Mouse (Mus musculus) layer of hippocampus, adult 9-11 months (tissue): ENCODE results near the gene Hspa12a.

ENCODE experiments used
- DNase-seq: peaks from one replicate; pipeline ENCODE4 v3.0.0; 2022

Gene Hspa12a

DNA sequence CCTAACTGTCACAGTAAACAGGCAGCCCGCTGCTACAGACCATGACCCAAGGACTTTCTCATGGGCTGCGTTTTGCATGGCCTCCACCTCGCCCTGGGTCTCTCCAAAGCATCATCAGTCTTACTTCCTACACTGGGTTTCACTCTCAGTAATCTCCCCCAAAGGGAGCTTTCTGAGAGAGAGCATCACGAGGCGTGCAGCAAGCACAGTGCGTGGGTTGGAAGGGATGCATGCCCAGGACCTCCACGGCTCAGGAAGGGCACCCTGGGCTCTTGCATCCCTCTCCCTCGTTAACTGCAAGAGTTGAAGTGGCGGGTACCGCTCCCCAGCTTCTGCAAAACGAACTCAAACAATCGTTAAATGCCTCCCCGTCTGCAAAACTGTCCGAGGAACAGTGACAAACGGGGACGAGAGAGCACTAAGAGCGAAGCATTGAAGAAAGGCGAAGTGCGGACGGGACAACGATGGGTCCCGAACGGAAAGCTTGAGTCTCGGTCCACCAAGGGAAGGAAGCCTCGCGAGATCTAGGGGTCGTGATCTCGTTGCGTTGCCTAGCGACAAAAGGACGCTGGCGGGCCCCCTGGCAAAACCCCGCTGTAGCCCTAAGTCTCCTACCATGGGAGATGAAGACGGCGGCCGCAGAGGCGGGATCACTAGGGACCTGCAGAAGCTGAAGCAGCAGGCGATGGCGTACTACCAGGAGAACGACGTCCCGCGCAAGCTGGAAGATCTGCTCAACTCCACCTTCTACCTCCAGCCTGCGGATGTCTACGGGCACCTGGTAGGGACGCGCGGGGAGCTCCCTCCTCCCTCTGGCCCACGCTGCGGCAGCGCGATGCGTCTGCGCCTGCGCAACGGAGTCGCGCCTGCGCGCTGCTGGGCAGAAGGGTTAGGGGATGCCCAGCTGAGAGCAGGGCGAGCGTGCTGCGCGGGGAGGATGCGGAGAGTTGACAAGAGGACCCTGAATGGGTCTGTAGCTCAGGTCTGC, at the start of gene Hspa12a, which contains the start of gene Eno4:
TSS of gene Hspa12a (minus strand) at position 814 of the 988 bp plus-strand sequence.
TSS of gene Eno4 (plus strand) at position 585 of the 988 bp plus-strand sequence.
- peak; percentile 94 for DNase-seq

DNA sequence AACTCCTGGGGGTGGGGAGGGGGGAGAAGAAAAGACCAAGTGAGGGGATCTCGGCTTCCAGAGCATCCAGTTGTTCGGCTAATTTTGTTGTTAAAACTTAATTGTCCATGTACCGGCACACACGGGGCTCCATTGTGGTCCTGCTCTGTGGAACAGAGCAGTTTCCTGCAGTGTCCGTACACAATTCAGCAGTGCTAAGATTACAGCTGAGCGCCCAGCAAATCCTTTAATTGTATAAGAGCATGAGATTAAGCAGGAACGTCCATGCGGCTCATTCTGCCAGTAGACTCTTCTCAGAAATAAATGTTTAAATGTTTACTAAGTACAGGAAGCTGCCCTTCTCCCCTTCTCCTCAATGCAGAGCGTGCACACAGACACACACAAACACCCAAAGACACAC, 38.1 kb upstream of the Hspa12a start:
- DNase-seq, result no peak

GRCm38 (mm10) chr19:58980056-58980440, 36.6 kb upstream of the Hspa12a start:
- no peak for DNase-seq

DNA sequence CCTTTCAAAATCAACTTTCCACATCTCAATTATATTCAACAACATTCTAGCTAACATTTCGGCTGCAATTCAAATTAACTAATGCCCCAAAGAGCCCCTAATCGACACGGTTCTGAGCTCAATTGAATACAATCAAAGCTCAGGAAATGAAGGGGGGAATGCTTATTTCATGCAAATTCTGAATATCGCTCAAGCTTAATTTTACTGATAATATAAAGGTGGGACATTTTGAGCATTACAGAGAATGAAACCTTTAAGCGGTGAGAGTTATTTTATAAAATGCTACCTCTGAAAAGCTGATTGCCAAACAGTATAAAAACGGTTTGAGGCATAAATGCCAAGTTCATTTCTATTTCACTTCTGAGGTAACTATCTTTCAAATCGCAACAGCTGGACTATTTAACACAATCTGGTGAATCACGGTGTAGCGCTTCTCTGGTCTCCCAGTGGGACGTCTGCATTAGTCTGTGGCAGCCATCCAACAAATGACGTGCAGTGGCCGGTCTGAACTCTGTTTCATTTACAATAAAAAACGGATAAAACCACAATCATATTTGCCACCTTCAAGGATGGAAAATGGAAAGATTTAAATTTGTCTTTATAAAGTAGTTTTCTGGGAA, 36.1 kb upstream of the Hspa12a start:
- no peak for DNase-seq

DNA sequence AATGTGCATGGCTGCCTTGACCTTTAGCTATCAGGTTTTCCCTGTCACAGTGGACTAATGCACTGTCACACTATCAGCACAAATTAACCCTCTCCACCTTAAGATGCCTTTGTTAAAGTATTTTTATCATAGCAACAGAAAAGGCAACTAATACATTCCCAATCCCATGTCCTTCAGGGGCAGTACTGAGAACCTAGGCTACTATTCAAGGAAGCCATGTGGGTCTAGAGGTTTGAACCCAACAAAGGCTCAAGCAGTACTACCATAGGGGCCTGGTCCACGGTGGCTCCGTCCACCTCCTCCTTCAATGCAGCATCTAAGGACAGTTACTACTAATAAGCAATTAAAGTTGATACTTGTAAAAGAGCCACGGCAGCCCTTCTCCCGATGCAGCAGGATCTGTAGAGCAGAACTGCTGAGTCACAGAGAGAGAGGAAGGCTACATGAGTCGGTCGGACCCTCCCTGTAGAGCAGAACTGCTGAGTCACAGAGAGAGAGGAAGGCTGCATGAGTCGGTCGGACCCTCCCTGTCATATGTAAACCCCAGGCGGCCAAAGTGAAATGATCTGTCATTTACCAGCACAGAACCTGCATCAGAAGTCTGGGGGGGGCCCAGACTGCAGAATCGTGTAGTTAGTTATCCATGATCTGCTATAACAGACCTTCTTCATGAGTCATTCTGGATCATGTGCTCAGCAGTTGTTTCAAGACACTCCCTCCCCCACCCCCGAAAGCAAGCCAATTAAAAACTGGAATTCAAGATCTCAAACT, 35.1 kb upstream of the Hspa12a start:
- DNase-seq, result peak; percentile 56

DNA sequence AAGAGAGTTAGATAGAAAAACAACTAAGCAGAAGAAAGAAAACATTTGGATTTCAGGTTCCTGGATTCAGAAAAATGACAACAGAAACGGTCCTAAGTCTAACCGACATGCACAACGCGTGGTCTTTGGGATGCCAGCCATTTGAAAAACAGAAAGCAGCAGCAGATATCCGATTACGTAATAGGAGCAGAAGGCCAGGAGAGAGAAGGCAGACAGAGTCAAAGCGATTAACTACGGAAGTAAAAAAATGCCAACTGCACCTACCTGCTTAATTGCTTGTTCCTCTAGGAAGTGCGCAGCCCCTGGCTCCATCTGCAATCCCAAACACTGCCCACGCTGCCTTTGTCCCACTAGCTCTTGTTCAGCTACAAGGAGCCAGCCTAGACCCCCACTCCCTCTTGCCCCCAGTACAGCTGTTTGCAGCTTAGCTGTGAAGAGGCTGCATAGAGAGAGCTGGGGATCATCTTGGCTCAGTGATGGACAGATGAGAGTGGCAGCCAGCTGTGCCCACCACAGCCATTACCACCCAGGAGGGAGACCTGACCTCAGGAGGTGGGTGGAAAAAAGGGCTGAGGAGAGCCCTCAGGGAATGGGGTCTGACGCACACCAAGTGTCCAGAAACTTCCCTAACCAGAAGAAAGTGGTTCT, 31.9 kb upstream of the Hspa12a start:
- DNase-seq, result peak; percentile 15

DNA sequence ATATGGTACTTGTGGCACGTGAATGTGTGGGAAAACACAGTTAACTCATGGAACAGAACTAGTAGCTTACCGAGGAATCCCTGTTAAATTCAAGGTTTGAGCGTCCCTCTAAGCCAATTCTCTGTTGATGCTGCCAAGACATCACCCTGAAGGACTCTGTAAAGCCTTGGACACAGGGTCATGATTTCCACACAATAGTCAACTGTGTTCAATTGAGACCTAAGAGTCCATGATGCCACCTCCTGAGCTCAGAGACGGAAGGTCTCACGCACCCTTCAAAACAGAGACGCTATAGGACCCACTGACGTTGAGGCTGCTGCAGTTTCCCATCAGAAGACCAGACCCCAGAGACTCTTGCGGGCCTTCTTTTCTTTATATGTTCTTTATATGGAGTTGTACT, 30.7 kb upstream of the Hspa12a start:
- no peak for DNase-seq

- no peak for DNase-seq
Measured at GRCm38 (mm10) chr19:58970826-58971225, 27.4 kb upstream of the Hspa12a start.

GRCm38 (mm10) chr19:58968731-58969506, 25.5 kb upstream of the Hspa12a start:
- no peak for DNase-seq

GRCm38 (mm10) chr19:58963011-58963410, 19.6 kb upstream of the Hspa12a start:
- DNase-seq, result no peak

- no peak for DNase-seq
Measured at GRCm38 (mm10) chr19:58954779-58955178, 11.3 kb upstream of the Hspa12a start.

DNA sequence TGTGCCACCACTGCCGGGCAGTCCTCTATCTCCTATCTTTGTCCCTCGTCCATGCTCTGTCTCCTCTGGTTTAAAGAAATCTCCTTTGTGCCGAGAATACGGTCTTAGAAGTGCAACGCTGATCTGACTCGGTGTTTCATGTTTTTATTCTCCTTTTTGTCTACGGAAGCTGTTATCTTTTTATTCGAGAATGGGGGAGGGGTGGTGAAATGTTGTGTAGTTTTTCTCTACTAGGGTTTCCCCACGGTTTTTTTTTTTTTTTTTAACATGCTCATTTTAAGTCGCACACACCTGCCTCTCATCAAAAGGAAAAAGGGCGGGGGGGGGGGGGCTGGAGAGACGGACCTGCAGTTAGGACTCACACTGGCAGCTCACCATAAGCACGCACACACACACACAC, 8.8 kb upstream of the Hspa12a start:
- DNase-seq, result no peak

DNA sequence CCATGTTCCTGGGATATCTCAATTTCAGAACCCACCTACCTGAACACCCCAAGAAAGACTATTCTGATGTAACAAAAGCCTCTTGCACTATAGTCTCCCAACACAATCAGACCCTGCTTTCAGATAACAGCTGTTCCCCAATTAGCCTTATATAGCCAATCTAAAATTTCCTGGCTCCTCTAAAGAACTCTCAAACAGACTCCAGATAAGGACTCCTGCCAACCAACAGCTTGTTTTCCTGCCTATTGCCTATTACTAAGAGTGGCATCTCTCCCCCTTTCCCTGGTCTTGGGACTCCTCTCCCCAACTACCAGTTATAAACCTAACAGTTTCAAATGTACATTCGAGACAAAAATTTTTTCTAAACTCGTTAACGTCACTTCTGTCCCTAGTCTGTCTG, 8.1 kb upstream of the Hspa12a start:
- DNase-seq, result no peak

- DNase-seq, result no peak
Measured at GRCm38 (mm10) chr19:58945959-58946358, 2.5 kb upstream of the Hspa12a start.

GRCm38 (mm10) chr19:58933062-58933461, 10.4 kb downstream of the Hspa12a start:
- no peak for DNase-seq

DNA sequence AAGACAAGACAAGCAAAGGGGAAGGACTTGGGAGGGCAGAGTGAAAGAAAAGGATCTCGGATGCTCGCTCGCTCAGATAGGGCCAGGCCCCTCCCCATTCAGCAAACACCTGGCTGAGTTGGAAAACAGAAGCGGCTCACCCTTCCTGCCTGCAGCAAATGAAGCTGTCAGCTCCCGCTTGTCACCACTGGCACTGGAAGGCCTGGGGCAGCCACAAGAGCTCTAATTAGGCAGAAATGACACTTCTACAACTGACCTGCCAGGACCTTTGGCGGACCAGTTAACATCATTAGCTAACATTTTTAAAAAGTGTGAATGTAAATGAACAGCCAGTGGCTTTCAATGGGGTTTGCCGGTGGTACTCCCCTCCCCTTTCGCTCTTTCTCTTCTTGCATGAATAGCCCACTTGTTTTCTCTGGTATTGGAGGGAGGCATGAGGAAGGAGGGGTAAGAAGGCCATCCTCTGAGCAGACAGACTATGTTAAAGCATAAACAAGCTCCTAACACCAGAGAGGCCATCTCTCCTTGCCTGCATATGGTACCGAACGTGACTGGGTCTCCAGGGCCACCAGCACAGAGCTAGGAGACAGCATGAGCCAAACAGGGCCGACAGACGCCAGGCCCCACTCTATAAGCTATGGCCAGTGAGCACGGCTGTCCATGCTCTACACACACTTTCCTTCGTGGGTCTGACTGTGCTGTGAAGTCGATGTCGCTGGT, 12.2 kb downstream of the Hspa12a start:
- no peak for DNase-seq

DNA sequence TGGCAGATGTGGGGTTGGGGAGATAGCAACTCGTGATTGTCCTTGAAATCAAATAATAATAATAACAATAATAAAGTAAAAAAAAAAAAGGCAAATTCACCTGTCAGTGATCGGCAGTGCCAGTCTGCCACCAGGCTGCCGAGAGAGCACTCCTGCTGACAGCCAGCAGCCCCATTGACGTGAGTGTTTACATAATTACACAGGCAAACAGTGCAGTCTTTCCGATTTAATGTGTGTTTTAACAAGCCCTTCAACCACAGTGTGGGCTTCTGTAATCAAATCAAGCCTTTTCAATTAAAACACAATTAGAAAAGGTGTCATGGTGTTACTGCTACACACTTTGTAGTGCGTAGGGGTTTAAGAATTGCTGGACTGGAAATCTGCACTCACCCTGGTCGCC, 24.3 kb downstream of the Hspa12a start:
- no peak for DNase-seq

GRCm38 (mm10) chr19:58918597-58918996, 24.9 kb downstream of the Hspa12a start:
- no peak for DNase-seq

DNA sequence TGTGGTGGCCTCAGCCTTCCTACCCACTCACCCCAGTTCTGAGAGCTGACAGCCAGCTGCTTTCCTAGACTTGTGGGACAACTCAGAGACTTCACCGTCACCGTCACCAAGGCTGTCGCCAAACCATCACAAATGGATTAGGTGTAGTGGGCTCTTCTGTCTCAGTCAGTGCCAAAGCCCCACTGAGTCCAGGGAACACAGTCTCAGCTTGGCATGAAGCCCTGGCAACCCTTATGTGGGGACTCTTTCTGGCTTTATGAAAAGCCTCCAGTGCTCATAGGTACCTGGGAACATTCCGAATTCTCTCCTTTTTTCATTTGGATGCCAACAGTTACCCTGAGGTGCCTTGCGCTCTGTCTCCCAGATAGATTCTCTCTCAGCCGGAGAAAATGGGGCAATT, 30.2 kb downstream of the Hspa12a start:
- no peak for DNase-seq

- DNase-seq, result peak; percentile 71
Measured at GRCm38 (mm10) chr19:58911386-58911785, 32.1 kb downstream of the Hspa12a start.

GRCm38 (mm10) chr19:58910941-58911368, 32.5 kb downstream of the Hspa12a start:
- no peak for DNase-seq
